Mouse (Mus musculus) heart, adult 2 months (tissue): ENCODE measurements around the gene Kctd19. TPM values are rescaled to one million over a fixed set of nuclear protein-coding genes. Genes with fewer than 3 reads are reported as not detected.

Experiments
- DNase-seq, 2 experiments: peaks; one replicate each; pipeline ENCODE4 v3.0.0; 2021
- H3K27ac ChIP-seq: fragments of 200-600 bp; 2 replicates; pipeline ENCODE4 v1.8.1; 2022
- H3K27me3 ChIP-seq: fragments of 200-500 bp; 2 replicates; pipeline ENCODE4 v1.6.1; 2012; ENCODE audit warnings: mild to moderate bottlenecking, low read length, inconsistent platforms, mixed read lengths; ENCODE audit not compliant: control insufficient read depth, insufficient read depth
- H3K36me3 ChIP-seq: fragments of 200-500 bp; 2 replicates; pipeline ENCODE4 v1.6.1; 2012; ENCODE audit warnings: low read length, inconsistent platforms; ENCODE audit not compliant: control insufficient read depth, insufficient read depth
- H3K4me1 ChIP-seq: fragments of 200-500 bp; 2 replicates; pipeline ENCODE4 v1.6.1; 2011; ENCODE audit warnings: low read length; ENCODE audit not compliant: control insufficient read depth, insufficient read depth
- H3K4me3 ChIP-seq: fragments of 200-600 bp; 2 replicates; pipeline ENCODE4 v1.8.1; 2022
- H3K79me2 ChIP-seq: fragments of 200-500 bp; replicated peaks from 2 replicates; pipeline ENCODE4 v1.6.1; 2012; ENCODE audit warnings: mild to moderate bottlenecking, inconsistent platforms, low read length, moderate library complexity, mixed read lengths; ENCODE audit not compliant: control insufficient read depth, insufficient read depth
- H3K9ac ChIP-seq: fragments of 200-500 bp; 2 replicates; pipeline ENCODE4 v1.6.1; 2012; ENCODE audit warnings: low read depth, mild to moderate bottlenecking, control low read depth, inconsistent platforms, low read length, mixed read lengths
- CTCF ChIP-seq: fragments of 200-600 bp; IDR thresholded peaks from 2 replicates; pipeline ENCODE4 v1.8.1; 2022; ENCODE audit warnings: antibody characterized with exemption, mild to moderate bottlenecking, moderate library complexity
- EP300 ChIP-seq: fragments of 200-500 bp; IDR thresholded peaks from 2 replicates; pipeline ENCODE4 v1.6.1; 2011; ENCODE audit warnings: low read depth, low read length, control low read depth; ENCODE audit not compliant: insufficient read depth
- POLR2A ChIP-seq: fragments of 200-500 bp; IDR thresholded peaks from 2 replicates; pipeline ENCODE4 v1.6.1; 2011; ENCODE audit warnings: mild to moderate bottlenecking, low read depth, low read length, control low read depth; ENCODE audit not compliant: insufficient read depth
- WGBS: fragments of 180-500 bp; shearing (Covaris S2); methylation state at CpG from one replicate; pipeline ENCODE4 v1.1.7; 2018; 5-methylcytosine and 5-hydroxymethylcytosine counted together
- intact Hi-C: fragments of 180-260 bp; cut with DNase I; formaldehyde crosslinking; loops from one replicate; pipeline ENCODE4 v1.15.1; 2025
- polyA plus RNA-seq: library from polyadenylated mRNA; depleted of rRNA; stranded (reverse); fragments of >200 nt; gene quantifications from 2 replicates; pipeline ENCODE4 v1.2.3, GENCODE M21; 2012
- total RNA-seq, 2 experiments: library from RNA; stranded (reverse); gene quantifications; 2 replicates each; pipeline ENCODE4 v1.2.3; 2021

Kctd19 gene
- total and polyA plus RNA-seq, 3 experiments, result 0.08 to 0.25 (median 0.13) TPM

DNA sequence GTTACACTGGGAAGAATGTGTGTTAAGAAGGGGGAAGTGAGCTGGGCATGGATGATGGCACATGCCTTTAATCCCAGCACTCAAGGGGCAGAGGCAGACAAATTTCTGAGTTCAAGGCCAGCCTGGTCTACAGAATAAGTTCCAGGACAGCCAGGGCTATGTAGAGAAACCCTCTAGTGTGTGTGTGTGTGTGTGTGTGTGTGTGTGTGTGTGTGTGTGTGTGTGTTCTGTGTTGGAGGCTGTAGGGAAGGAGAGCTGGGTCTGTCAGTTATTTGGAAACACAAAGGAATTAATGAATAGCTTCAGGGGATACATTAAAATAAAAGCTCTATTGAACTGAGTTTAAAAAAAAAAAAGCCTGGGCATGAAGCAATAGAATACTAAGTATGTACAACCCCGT is 37.7 kb upstream of the Kctd19 start:
- Histone ChIP-seq H3K4me3 (no peak overlapping the region), H3K4me1 (peaks cover 3% of the 10 kb centered on the region), H3K27ac (no peak overlapping the region), H3K79me2 (no peaks in the 10 kb centered on the region), H3K27me3 (no peaks in the 10 kb centered on the region), H3K36me3 (no peaks in the 10 kb centered on the region), H3K9ac (no peak overlapping the region)
- WGBS, result 82% methylated on average over 1 of the region's 1 CpGs
- no peak for TF ChIP-seq POLR2A
- TF ChIP-seq CTCF, result no peak
- no peak for TF ChIP-seq EP300
- no peak for DNase-seq
- intact Hi-C loops, result loop anchor here (5.0 kb wide), 1 partner anchor 39 kb away; the partner anchor contains the start of genes Kctd19 and Lrrc36

DNA sequence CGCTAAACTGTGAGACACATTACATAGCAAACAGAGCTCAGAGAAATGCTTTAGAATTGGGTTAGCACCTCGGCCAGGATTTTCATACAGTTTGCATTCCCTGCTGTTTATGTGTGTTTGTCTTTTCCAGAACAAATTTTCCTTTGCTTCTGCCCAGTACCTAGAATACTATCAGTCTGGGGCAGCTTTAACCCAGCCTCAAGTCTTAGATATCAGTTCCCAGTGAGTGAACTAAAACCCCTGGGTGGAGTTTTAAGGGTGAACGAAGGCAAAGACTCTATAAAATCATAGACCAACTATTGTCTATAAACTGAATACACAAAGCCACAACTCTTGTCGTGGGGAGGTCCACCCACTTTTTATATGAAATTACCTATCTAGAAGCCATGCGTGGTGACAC is 35.3 kb upstream of the Kctd19 start:
- no peak for DNase-seq
- no peaks in the 10 kb centered on the region for H3K36me3 ChIP-seq
- intact Hi-C loops, result no loop called here
- no peaks in the 10 kb centered on the region for H3K79me2 ChIP-seq
- H3K4me3 ChIP-seq, result no peak overlapping the region
- peaks cover 1% of the 10 kb centered on the region; the same call in 1 of the 2 replicates for H3K4me1 ChIP-seq
- no peaks in the 10 kb centered on the region for H3K27me3 ChIP-seq
- TF ChIP-seq CTCF (no peak), EP300 (no peak), POLR2A (no peak)
- H3K9ac ChIP-seq, result no peak overlapping the region
- 85% methylated on average over 5 of the region's 5 CpGs for WGBS
- H3K27ac ChIP-seq, result no peak overlapping the region

DNA sequence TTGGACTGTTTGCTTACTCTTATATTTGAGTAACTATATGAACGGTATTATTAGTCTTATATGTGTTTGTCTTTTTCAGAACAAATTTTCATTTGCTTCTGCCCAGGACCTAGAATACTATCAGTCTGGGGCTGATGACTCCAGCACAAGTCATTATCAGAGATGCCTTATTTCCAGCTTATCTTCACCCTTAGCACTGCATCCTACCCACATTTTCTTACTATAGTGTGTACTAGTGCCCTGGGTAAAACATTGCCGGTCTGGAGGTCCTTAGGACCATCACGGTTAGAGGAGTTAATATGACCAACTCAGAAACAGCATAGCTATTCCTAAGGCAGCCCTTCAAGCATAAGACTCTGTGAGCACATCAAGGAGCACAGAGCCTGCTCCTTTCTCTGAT is 34.9 kb upstream of the Kctd19 start:
- Histone ChIP-seq H3K27ac (no peak overlapping the region), H3K27me3 (no peaks in the 10 kb centered on the region), H3K4me1 (peaks cover 1% of the 10 kb centered on the region; the same call in 1 of the 2 replicates), H3K4me3 (no peak overlapping the region), H3K79me2 (no peaks in the 10 kb centered on the region), H3K9ac (no peak overlapping the region), H3K36me3 (no peaks in the 10 kb centered on the region)
- WGBS, result 89% methylated on average over 3 of the region's 3 CpGs
- TF ChIP-seq POLR2A (no peak), EP300 (no peak), CTCF (no peak)
- intact Hi-C loops, result no loop called here
- no peak for DNase-seq

DNA sequence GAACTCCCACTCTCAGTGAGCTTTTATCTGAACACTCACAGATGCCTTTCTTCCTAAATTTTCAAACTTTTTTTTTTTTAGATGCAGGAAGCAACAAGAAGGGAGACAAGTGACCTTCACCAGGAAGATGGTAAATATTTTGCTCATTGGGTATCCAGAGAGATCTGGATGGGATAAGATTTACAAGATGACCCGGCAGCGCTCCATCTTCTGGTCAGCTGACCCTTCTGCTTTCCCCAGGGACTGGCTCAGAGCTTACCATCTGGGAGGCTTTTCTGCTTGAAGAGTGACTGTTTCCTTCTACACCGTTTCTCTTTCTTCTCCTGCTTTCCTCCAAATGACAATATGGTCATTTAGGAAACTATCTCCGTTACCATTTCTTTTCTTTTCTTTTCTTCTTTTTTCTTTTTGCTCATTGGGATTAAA is 32.8 kb upstream of the Kctd19 start:
- H3K4me1 ChIP-seq, result no peaks in the 10 kb centered on the region
- H3K79me2 ChIP-seq, result no peaks in the 10 kb centered on the region
- no peaks in the 10 kb centered on the region for H3K36me3 ChIP-seq
- H3K27me3 ChIP-seq, result no peaks in the 10 kb centered on the region
- WGBS, result 27% methylated on average over 4 of the region's 4 CpGs
- TF ChIP-seq EP300 (no peak), CTCF (no peak), POLR2A (no peak)
- no peak overlapping the region for H3K9ac ChIP-seq
- H3K4me3 ChIP-seq, result no peak overlapping the region
- H3K27ac ChIP-seq, result peak overlapping the region; percentile 57
- intact Hi-C loops, result no loop called here
- peak; percentile 54 to 56 for DNase-seq

DNA sequence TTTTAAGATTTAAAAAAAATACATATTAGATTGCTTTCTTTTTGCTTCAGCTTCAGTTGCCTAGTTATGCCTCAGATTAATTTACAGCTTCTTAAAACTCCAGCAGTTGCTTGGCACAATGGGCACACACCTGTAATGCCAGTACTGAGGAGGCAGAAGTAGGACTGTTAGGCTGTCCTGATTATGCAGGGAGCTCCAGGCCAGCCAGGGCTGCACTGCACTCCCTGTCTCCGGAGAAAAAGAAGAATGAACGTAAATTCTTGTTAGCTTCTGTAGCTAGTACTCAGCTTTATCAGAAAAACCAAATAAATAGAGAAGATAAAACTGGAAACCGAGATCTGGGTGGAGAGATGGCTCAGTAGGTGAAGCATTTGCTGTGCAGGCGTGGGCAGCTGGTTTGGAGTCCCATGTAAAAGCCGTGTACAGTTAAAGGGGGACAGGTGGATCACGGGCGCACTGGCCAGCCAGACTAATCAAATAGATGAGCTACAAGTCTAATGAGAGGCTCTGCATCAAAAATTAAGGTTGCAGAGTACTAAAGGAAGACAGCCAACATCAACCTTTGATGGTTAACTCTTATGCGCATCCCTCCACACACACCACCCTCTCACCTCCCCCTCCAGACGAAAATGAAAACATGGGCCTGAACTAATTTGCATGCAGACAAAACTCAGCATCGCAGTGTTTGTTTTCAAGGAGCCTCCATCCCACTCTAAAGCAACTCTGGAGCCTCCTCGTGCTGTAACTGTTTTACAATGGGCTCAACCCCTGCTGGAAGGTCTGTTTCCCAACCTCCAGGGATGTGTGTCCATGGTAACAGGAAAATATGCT is 32.2 kb upstream of the Kctd19 start:
- intact Hi-C loops, result no loop called here
- DNase-seq, result peak in 1 of 2 experiments; percentile 35
- no peaks in the 10 kb centered on the region for H3K27me3 ChIP-seq
- H3K4me3 ChIP-seq, result no peak overlapping the region
- no peaks in the 10 kb centered on the region for H3K79me2 ChIP-seq
- WGBS, result 44% methylated on average over 11 of the region's 11 CpGs
- TF ChIP-seq POLR2A (no peak), CTCF (no peak), EP300 (no peak)
- no peaks in the 10 kb centered on the region for H3K36me3 ChIP-seq
- H3K9ac ChIP-seq, result no peak overlapping the region
- peak overlapping the region; percentile 57; the same call in 1 of the 2 replicates for H3K27ac ChIP-seq
- no peaks in the 10 kb centered on the region for H3K4me1 ChIP-seq

DNA sequence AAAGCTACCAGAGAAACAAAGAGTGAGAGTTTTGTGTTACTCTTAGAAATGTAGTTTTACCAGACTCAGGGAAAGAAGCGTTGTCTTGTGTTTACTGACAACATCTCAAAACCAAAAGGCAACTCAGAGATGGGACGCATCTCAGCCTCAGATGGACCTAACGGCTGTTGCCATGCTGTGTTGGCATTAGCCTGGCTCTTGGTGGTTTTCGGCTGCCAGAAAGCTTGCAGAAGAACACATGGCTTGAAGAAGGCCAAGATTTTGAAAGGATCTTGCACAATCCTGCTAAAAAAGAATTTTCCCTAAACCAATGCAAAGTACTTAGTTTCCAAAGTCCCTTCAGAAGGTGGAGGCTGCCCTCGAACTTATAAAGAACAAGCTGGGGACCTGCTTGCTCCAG is 29.4 kb upstream of the Kctd19 start:
- Histone ChIP-seq H3K4me3 (no peak overlapping the region), H3K27me3 (no peaks in the 10 kb centered on the region), H3K79me2 (no peaks in the 10 kb centered on the region), H3K4me1 (peaks cover under 1% of the 10 kb centered on the region; the same call in 1 of the 2 replicates), H3K27ac (no peak overlapping the region), H3K9ac (no peak overlapping the region), H3K36me3 (no peaks in the 10 kb centered on the region)
- 92% methylated on average over 5 of the region's 5 CpGs for WGBS
- no peak for TF ChIP-seq EP300
- intact Hi-C loops, result loop anchor here (5.0 kb wide), 1 partner anchor 35 kb away; no protein-coding TSS in a partner anchor
- DNase-seq, result no peak
